Mouse (Mus musculus) forebrain, embryonic 11.5 days (tissue): Measurements from ENCODE around the gene Scd2. TPM values are rescaled to one million over a fixed set of nuclear protein-coding genes. Genes with fewer than 3 reads are reported as not detected.
"Not testable (repeated sequence)": the region's sequence is repeated elsewhere in the genome, so short reads cannot be mapped to it uniquely, and the experiment has no call there.

Source experiments
- ATAC-seq: fragments of 200-750 bp; cut with Nextera tagmentation; replicated peaks from 2 replicates; pipeline ENCODE4 v1.8.0; 2017; ENCODE audit warnings: moderate TSS enrichment; ENCODE audit not compliant: low FRiP score
- DNase-seq: peaks from one replicate; pipeline ENCODE4 v3.0.0-alpha.2; 2017; ENCODE audit warnings: low spot score
- H3K27ac ChIP-seq: fragments of 300-500 bp; sonication (generic); 2 replicates; pipeline ENCODE4 v1.5.1; 2014; ENCODE audit warnings: low read depth, low read length
- H3K27me3 ChIP-seq: fragments of 300-500 bp; sonication (generic); 2 replicates; pipeline ENCODE4 v1.6.1; 2014; ENCODE audit warnings: mild to moderate bottlenecking, low read length, mixed read lengths; ENCODE audit not compliant: control insufficient read depth, insufficient read depth
- H3K36me3 ChIP-seq: fragments of 300-500 bp; sonication (generic); 2 replicates; pipeline ENCODE4 v1.6.1; 2014; ENCODE audit warnings: mild to moderate bottlenecking, low read length, moderate library complexity, mixed read lengths; ENCODE audit not compliant: control insufficient read depth, insufficient read depth
- H3K4me1 ChIP-seq: fragments of 300-500 bp; sonication (generic); replicated peaks from 2 replicates; pipeline ENCODE4 v1.6.1; 2014; ENCODE audit warnings: low read length, mixed read lengths; ENCODE audit not compliant: control insufficient read depth, insufficient read depth
- H3K4me2 ChIP-seq: fragments of 300-500 bp; sonication (generic); 2 replicates; pipeline ENCODE4 v1.6.1; 2014; ENCODE audit warnings: low read depth, mild to moderate bottlenecking, low read length, moderate library complexity, mixed read lengths; ENCODE audit not compliant: severe bottlenecking
- H3K4me3 ChIP-seq: fragments of 300-500 bp; sonication (generic); 2 replicates; pipeline ENCODE4 v1.5.1; 2014; ENCODE audit warnings: low read depth, low read length
- H3K9ac ChIP-seq: fragments of 300-500 bp; sonication (generic); 2 replicates; pipeline ENCODE4 v1.6.1; 2014; ENCODE audit warnings: low read length
- H3K9me3 ChIP-seq: fragments of 300-500 bp; sonication (generic); 2 replicates; pipeline ENCODE4 v1.6.1; 2016; ENCODE audit warnings: low read length, mixed read lengths; ENCODE audit not compliant: control insufficient read depth
- WGBS: fragments of 180-500 bp; shearing (Covaris S2); extraction: QIAGEN DNeasy Blood & Tissue Kit; methylation state at CpG from one replicate; pipeline ENCODE4 v1.1.7; 2014; 5-methylcytosine and 5-hydroxymethylcytosine counted together
- polyA plus RNA-seq: library from polyadenylated mRNA; unstranded; fragments of >200 nt; fragmentation: Nextera tagmentation; extraction: Ambion mirVana; gene quantifications from 2 replicates; pipeline ENCODE4 v1.2.1, GENCODE M21; 2014

The Scd2 gene
- polyA plus RNA-seq, 1 experiment from 2014 or later: 466 TPM

GRCm38 (mm10) chr19:44314871-44315414 is 21.5 kb downstream of the Scd2 start:
- ATAC-seq (peak; percentile 68), DNase-seq (peak; percentile 63)
- 0% methylated on average over 11 of the region's 11 CpGs for WGBS
- H3K27ac ChIP-seq: no peak overlapping the region
- peak overlapping the region; percentile 83 for H3K4me2 ChIP-seq
- no peaks in the 10 kb centered on the region for H3K27me3 ChIP-seq
- H3K9me3 ChIP-seq: no peaks in the 10 kb centered on the region; the same call in 1 of the 2 replicates
- H3K36me3 ChIP-seq: no peaks in the 10 kb centered on the region
- H3K9ac ChIP-seq: peak overlapping the region; percentile 50
- H3K4me3 ChIP-seq: peak overlapping the region; percentile 50
- H3K4me1 ChIP-seq: peaks cover 11% of the 10 kb centered on the region; the same call in 1 of the 2 replicates

- 69% methylated on average over 5 of the region's 5 CpGs for WGBS
- Histone ChIP-seq H3K4me1 (peaks cover 7% of the 10 kb centered on the region; the same call in 1 of the 2 replicates), H3K27me3 (no peaks in the 10 kb centered on the region), H3K4me3 (no peak overlapping the region), H3K4me2 (no peak overlapping the region), H3K27ac (no peak overlapping the region), H3K9ac (no peak overlapping the region), H3K36me3 (no peaks in the 10 kb centered on the region), H3K9me3 (no peaks in the 10 kb centered on the region; the same call in 1 of the 2 replicates)
- DNase-seq (peak; percentile 44), ATAC-seq (no peak)
These were observed 23.4 kb downstream of the Scd2 start for GRCm38 (mm10) chr19:44316752-44317315.

- no peak overlapping the region for H3K4me2 ChIP-seq
- H3K4me1 ChIP-seq: peaks cover 5% of the 10 kb centered on the region; the same call in 1 of the 2 replicates
- no peak overlapping the region for H3K9ac ChIP-seq
- ATAC-seq: no peak
- 80% methylated on average over 5 of the region's 5 CpGs for WGBS
- no peak overlapping the region for H3K4me3 ChIP-seq
- H3K27ac ChIP-seq: no peak overlapping the region
- no peaks in the 10 kb centered on the region; the same call in 1 of the 2 replicates for H3K9me3 ChIP-seq
- DNase-seq: peak; percentile 24
- H3K36me3 ChIP-seq: no peaks in the 10 kb centered on the region
- no peaks in the 10 kb centered on the region for H3K27me3 ChIP-seq
These were observed 23.9 kb downstream of the Scd2 start for GRCm38 (mm10) chr19:44317391-44317790.

GRCm38 (mm10) chr19:44318545-44318944 is 25.1 kb downstream of the Scd2 start:
- no peaks in the 10 kb centered on the region for H3K27me3 ChIP-seq
- H3K36me3 ChIP-seq: no peaks in the 10 kb centered on the region
- H3K9ac ChIP-seq: no peak overlapping the region
- H3K4me2 ChIP-seq: no peak overlapping the region
- no peak overlapping the region for H3K4me3 ChIP-seq
- peaks cover 5% of the 10 kb centered on the region; the same call in 1 of the 2 replicates for H3K4me1 ChIP-seq
- DNase-seq (peak; percentile 20), ATAC-seq (no peak)
- H3K27ac ChIP-seq: no peak overlapping the region
- H3K9me3 ChIP-seq: no peaks in the 10 kb centered on the region; the same call in 1 of the 2 replicates

- Histone ChIP-seq H3K36me3 (no peaks in the 10 kb centered on the region), H3K9ac (no peak overlapping the region), H3K9me3 (no peaks in the 10 kb centered on the region; the same call in 1 of the 2 replicates), H3K4me2 (no peak overlapping the region), H3K27me3 (no peaks in the 10 kb centered on the region), H3K27ac (no peak overlapping the region), H3K4me1 (no peaks in the 10 kb centered on the region), H3K4me3 (no peak overlapping the region)
- no peak for DNase-seq
- no peak for ATAC-seq
- 72% methylated on average over 3 of the region's 3 CpGs for WGBS
These were observed 26.8 kb downstream of the Scd2 start for GRCm38 (mm10) chr19:44320316-44320715.

DNA sequence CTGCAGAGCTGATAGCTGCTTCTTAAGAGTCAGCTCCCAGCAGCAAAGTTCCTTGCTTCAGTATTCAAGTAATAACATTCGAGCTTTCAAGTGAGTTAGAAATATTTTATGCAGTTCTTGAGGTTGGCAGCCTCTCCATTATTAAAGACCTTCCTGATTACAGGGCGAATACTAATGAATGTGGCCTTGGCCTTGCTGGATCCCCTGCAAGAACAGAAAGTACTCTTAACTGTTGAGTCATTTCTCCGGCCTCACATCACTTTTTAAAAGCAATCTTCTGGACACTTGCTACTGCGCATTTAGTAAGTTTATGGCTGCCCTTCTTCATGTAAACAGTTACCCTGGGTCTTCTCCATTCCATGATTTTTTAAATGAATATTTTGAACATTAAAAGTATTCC is 27.7 kb downstream of the Scd2 start:
- H3K27me3 ChIP-seq: no peaks in the 10 kb centered on the region
- no peaks in the 10 kb centered on the region; the same call in 1 of the 2 replicates for H3K9me3 ChIP-seq
- H3K4me1 ChIP-seq: no peaks in the 10 kb centered on the region
- 82% methylated on average over 4 of the region's 4 CpGs for WGBS
- no peak for ATAC-seq
- H3K9ac ChIP-seq: no peak overlapping the region
- H3K4me2 ChIP-seq: no peak overlapping the region
- H3K36me3 ChIP-seq: no peaks in the 10 kb centered on the region
- no peak overlapping the region for H3K4me3 ChIP-seq
- H3K27ac ChIP-seq: no peak overlapping the region
- no peak for DNase-seq

DNA sequence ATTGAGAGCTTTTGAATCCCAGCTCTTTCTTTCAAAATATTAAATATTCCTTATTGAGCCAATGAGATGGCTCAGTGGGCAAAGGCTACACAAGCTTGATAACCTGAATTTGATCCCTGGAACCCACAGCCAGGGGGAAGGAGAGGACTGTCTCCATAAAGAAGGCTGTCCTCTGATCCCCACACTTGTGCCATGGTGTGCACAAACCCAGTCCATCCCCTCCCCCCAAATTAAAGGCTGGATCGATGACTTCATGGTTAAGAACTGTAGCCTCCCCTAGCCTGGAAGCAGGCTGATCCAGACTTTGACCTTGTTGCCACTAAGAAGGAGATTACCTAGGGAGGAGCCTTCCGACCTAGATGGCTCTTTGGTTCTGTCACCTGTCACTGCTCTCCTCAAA is 28.2 kb downstream of the Scd2 start:
- Histone ChIP-seq H3K27ac (no peak overlapping the region), H3K9ac (no peak overlapping the region), H3K36me3 (no peaks in the 10 kb centered on the region), H3K9me3 (no peaks in the 10 kb centered on the region; the same call in 1 of the 2 replicates), H3K4me2 (no peak overlapping the region), H3K4me3 (no peak overlapping the region), H3K27me3 (no peaks in the 10 kb centered on the region), H3K4me1 (no peaks in the 10 kb centered on the region)
- ATAC-seq: no peak
- WGBS: 82% methylated on average over 2 of the region's 2 CpGs
- peak; percentile 35 for DNase-seq

GRCm38 (mm10) chr19:44329566-44329965 is 36.1 kb downstream of the Scd2 start:
- Histone ChIP-seq H3K4me1 (no peaks in the 10 kb centered on the region), H3K36me3 (no peaks in the 10 kb centered on the region), H3K4me3 (no peak overlapping the region), H3K9me3 (no peaks in the 10 kb centered on the region), H3K4me2 (no peak overlapping the region), H3K9ac (no peak overlapping the region), H3K27ac (no peak overlapping the region), H3K27me3 (no peaks in the 10 kb centered on the region)
- no peak for ATAC-seq
- no peak for DNase-seq
- 88% methylated on average over 2 of the region's 2 CpGs for WGBS

DNA sequence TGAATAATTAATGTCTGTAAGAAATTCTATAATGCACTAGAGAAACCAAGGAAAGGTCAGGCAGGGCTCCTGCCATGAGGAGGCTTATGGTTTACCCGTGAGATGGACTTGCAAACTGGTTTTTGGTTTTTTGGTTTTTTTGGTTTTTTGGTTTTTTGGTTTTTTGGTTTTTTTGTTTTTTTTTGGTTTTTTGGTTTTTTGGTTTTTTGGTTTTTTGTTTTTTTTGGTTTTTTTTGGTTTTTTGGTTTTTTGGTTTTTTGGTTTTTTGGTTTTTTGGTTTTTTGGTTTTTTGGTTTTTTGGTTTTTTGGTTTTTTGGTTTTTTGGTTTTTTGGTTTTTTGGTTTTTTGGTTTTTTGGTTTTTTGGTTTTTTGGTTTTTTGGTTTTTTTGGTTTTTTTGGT is 37.7 kb downstream of the Scd2 start:
- not testable (repeated sequence) for H3K4me2 ChIP-seq, H3K36me3 ChIP-seq, H3K9ac ChIP-seq, H3K27me3 ChIP-seq, H3K4me1 ChIP-seq, H3K9me3 ChIP-seq, ATAC-seq, H3K4me3 ChIP-seq, H3K27ac ChIP-seq, DNase-seq
- 95% methylated on average over 1 of the region's 1 CpGs for WGBS
